Mouse (Mus musculus): ENCODE measurements at regions not wholly inside any gene's neighbourhood (a gene's known extent, or its start where the extent isn't known, plus 50 kb on each side); places are given as distances from the start of the nearest gene placed in this dataset.

GRCm38 (mm10) chr7:133202092-133202880 is 78.1 kb upstream of the Ctbp2 start:
- H3K9me3 ChIP-seq (ENCODE audit: control insufficient read depth, low read length) = no peaks in the 10 kb centered on the region
- H3K9ac ChIP-seq (ENCODE audit: low read depth, low read length, severe bottlenecking) = no peak overlapping the region
- peaks cover 25% of the 10 kb centered on the region for H3K27me3 ChIP-seq (ENCODE audit: control insufficient read depth, insufficient read depth, low read length)
- no peak for TF ChIP-seq POLR2A (IDR thresholded peaks at IDR 0.05; ENCODE audit: borderline replicate concordance, extremely low read depth, insufficient read depth, insufficient read length)
- H3K27ac ChIP-seq (replicated peaks; ENCODE audit: low read depth, low read length) = no peak overlapping the region
- H3K4me1 ChIP-seq (ENCODE audit: control insufficient read depth, insufficient read depth, low read length) = peaks cover 6% of the 10 kb centered on the region
- H3K4me2 ChIP-seq (replicated peaks; ENCODE audit: low read depth, low read length, severe bottlenecking) = no peak overlapping the region
- no peak overlapping the region for H3K4me3 ChIP-seq (replicated peaks; ENCODE audit: low read length)
- DNase-seq (ENCODE audit: low spot score) (peak; percentile 17), ATAC-seq (ENCODE audit: low FRiP score, low read depth) (peak; percentile 55)
- WGBS = 39% methylated on average over 13 of the region's 13 CpGs
- H3K36me3 ChIP-seq (ENCODE audit: control insufficient read depth, insufficient read depth, low read length) = no peaks in the 10 kb centered on the region

GRCm38 (mm10) chr7:133199046-133199445 is 74.9 kb upstream of the Ctbp2 start:
- H3K27ac ChIP-seq (replicated peaks; ENCODE audit: low read depth, low read length) = no peak overlapping the region
- H3K4me3 ChIP-seq (replicated peaks; ENCODE audit: low read length) = no peak overlapping the region
- 60% methylated on average over 4 of the region's 4 CpGs for WGBS
- H3K4me1 ChIP-seq (ENCODE audit: control insufficient read depth, insufficient read depth, low read length) = peaks cover 6% of the 10 kb centered on the region
- H3K9me3 ChIP-seq (ENCODE audit: control insufficient read depth, low read length) = no peaks in the 10 kb centered on the region
- no peak for TF ChIP-seq POLR2A (IDR thresholded peaks at IDR 0.05; ENCODE audit: borderline replicate concordance, extremely low read depth, insufficient read depth, insufficient read length)
- peaks cover 22% of the 10 kb centered on the region for H3K27me3 ChIP-seq (ENCODE audit: control insufficient read depth, insufficient read depth, low read length)
- no peak overlapping the region for H3K9ac ChIP-seq (ENCODE audit: low read depth, low read length, severe bottlenecking)
- no peak overlapping the region for H3K4me2 ChIP-seq (replicated peaks; ENCODE audit: low read depth, low read length, severe bottlenecking)
- ATAC-seq (ENCODE audit: low FRiP score, low read depth) (no peak), DNase-seq (ENCODE audit: low spot score) (no peak)
- H3K36me3 ChIP-seq (ENCODE audit: control insufficient read depth, insufficient read depth, low read length) = no peaks in the 10 kb centered on the region

- Histone ChIP-seq H3K4me2 (replicated peaks; ENCODE audit: low read depth, low read length, severe bottlenecking) (no peak overlapping the region), H3K9me3 (ENCODE audit: control insufficient read depth, low read length) (no peaks in the 10 kb centered on the region), H3K4me3 (replicated peaks; ENCODE audit: low read length) (no peak overlapping the region), H3K9ac (ENCODE audit: low read depth, low read length, severe bottlenecking) (no peak overlapping the region), H3K27ac (replicated peaks; ENCODE audit: low read depth, low read length) (no peak overlapping the region), H3K4me1 (ENCODE audit: control insufficient read depth, insufficient read depth, low read length) (no peaks in the 10 kb centered on the region), H3K36me3 (ENCODE audit: control insufficient read depth, insufficient read depth, low read length) (no peaks in the 10 kb centered on the region), H3K27me3 (ENCODE audit: control insufficient read depth, insufficient read depth, low read length) (no peaks in the 10 kb centered on the region)
- no peak for TF ChIP-seq POLR2A (IDR thresholded peaks at IDR 0.05; ENCODE audit: borderline replicate concordance, extremely low read depth, insufficient read depth, insufficient read length)
- DNase-seq (ENCODE audit: low spot score) (no peak), ATAC-seq (ENCODE audit: low FRiP score, low read depth) (no peak)
- 58% methylated on average over 7 of the region's 7 CpGs for WGBS
Observed at GRCm38 (mm10) chr7:133189880-133190462, 65.8 kb upstream of the Ctbp2 start.

- no peak overlapping the region for H3K4me3 ChIP-seq (replicated peaks; ENCODE audit: low read length)
- 12% methylated on average over 12 of the region's 12 CpGs for WGBS
- no peak for TF ChIP-seq POLR2A (IDR thresholded peaks at IDR 0.05; ENCODE audit: borderline replicate concordance, extremely low read depth, insufficient read depth, insufficient read length)
- no peak overlapping the region for H3K9ac ChIP-seq (ENCODE audit: low read depth, low read length, severe bottlenecking)
- no peaks in the 10 kb centered on the region for H3K9me3 ChIP-seq (ENCODE audit: control insufficient read depth, low read length)
- no peak overlapping the region; the same call in 1 of the 2 replicates for H3K4me2 ChIP-seq (replicated peaks; ENCODE audit: low read depth, low read length, severe bottlenecking)
- peak; percentile 47 for ATAC-seq (ENCODE audit: low FRiP score, low read depth)
- H3K27me3 ChIP-seq (ENCODE audit: control insufficient read depth, insufficient read depth, low read length) = no peaks in the 10 kb centered on the region
- peak; percentile 64 for DNase-seq (ENCODE audit: low spot score)
- no peak overlapping the region for H3K27ac ChIP-seq (replicated peaks; ENCODE audit: low read depth, low read length)
- H3K4me1 ChIP-seq (ENCODE audit: control insufficient read depth, insufficient read depth, low read length) = no peaks in the 10 kb centered on the region
- H3K36me3 ChIP-seq (ENCODE audit: control insufficient read depth, insufficient read depth, low read length) = no peaks in the 10 kb centered on the region
Observed at GRCm38 (mm10) chr7:133185931-133186601, 61.9 kb upstream of the Ctbp2 start.

- no peak overlapping the region for H3K9ac ChIP-seq (ENCODE audit: low read depth, low read length, severe bottlenecking)
- H3K4me3 ChIP-seq (replicated peaks; ENCODE audit: low read length) = no peak overlapping the region
- no peaks in the 10 kb centered on the region for H3K9me3 ChIP-seq (ENCODE audit: control insufficient read depth, low read length)
- H3K4me2 ChIP-seq (replicated peaks; ENCODE audit: low read depth, low read length, severe bottlenecking) = no peak overlapping the region
- WGBS = 60% methylated on average over 16 of the region's 16 CpGs
- no peaks in the 10 kb centered on the region for H3K27me3 ChIP-seq (ENCODE audit: control insufficient read depth, insufficient read depth, low read length)
- no peak for ATAC-seq (ENCODE audit: low FRiP score, low read depth)
- H3K27ac ChIP-seq (replicated peaks; ENCODE audit: low read depth, low read length) = no peak overlapping the region
- H3K36me3 ChIP-seq (ENCODE audit: control insufficient read depth, insufficient read depth, low read length) = no peaks in the 10 kb centered on the region
- no peaks in the 10 kb centered on the region for H3K4me1 ChIP-seq (ENCODE audit: control insufficient read depth, insufficient read depth, low read length)
- TF ChIP-seq POLR2A (IDR thresholded peaks at IDR 0.05; ENCODE audit: borderline replicate concordance, extremely low read depth, insufficient read depth, insufficient read length) = no peak
- no peak for DNase-seq (ENCODE audit: low spot score)
Observed at GRCm38 (mm10) chr7:133184905-133185594, 60.9 kb upstream of the Ctbp2 start.
